Mouse (Mus musculus) C2C12 (cell line): ENCODE results near the gene Miox.

Source experiments
- MAX ChIP-seq: IDR thresholded peaks from one replicate; pipeline ENCODE4 v1.6.1; 2011; ENCODE audit warnings: mild to moderate bottlenecking, control low read depth
- MYOD1 ChIP-seq: IDR thresholded peaks from one replicate; pipeline ENCODE4 v1.6.1; 2011; ENCODE audit warnings: low read depth; ENCODE audit not compliant: control insufficient read depth, insufficient read length
- USF1 ChIP-seq: IDR thresholded peaks from one replicate; pipeline ENCODE4 v1.6.1; 2011; ENCODE audit warnings: low read depth, mild to moderate bottlenecking, control low read depth, moderate library complexity

GRCm38 (mm10) chr15:89296465-89296864 is 37.7 kb upstream of the Miox start:
- TF ChIP-seq MAX (no peak), USF1 (no peak), MYOD1 (no peak)
